Mouse (Mus musculus): ENCODE measurements at regions not wholly inside any gene's neighbourhood (a gene's known extent, or its start where the extent isn't known, plus 50 kb on each side); places are given as distances from the start of the nearest gene placed in this dataset.
A peak's percentile ranks its signal among the peaks of the same experiment; 100 is the strongest.

DNA sequence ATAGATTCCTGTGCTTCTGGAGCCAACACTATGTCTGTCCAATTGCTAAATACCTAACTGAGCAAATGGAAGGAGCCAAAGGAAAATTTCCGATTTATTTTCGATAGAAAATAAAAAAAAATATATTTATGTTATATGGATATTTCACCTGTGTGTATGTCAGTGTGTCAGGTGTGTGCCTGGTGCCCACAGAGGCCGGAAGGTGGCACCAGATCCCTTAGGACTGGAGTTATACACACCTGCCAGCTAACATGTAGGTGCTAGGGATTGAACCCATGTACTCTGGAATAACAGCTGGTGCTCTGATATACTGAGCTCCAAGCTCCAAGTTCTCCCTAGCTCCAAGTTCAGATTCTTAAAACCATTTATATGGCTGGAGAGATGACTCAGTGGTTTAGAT lies 79.0 kb downstream of the Mfsd1 start:
- H3K27me3 ChIP-seq (replicated peaks) = no peaks in the 10 kb centered on the region
- no peak for ATAC-seq (ENCODE audit: low FRiP score)
- WGBS = 90% methylated on average over 3 of the region's 3 CpGs
- no peak overlapping the region for H3K27ac ChIP-seq (replicated peaks)
- no peaks in the 10 kb centered on the region for H3K36me3 ChIP-seq
- no peak overlapping the region for H3K9ac ChIP-seq (replicated peaks)
- H3K4me3 ChIP-seq (replicated peaks) = no peak overlapping the region
- H3K4me1 ChIP-seq = no peaks in the 10 kb centered on the region
- no peaks in the 10 kb centered on the region for H3K9me3 ChIP-seq (replicated peaks)
- no peak overlapping the region for H3K4me2 ChIP-seq

DNA sequence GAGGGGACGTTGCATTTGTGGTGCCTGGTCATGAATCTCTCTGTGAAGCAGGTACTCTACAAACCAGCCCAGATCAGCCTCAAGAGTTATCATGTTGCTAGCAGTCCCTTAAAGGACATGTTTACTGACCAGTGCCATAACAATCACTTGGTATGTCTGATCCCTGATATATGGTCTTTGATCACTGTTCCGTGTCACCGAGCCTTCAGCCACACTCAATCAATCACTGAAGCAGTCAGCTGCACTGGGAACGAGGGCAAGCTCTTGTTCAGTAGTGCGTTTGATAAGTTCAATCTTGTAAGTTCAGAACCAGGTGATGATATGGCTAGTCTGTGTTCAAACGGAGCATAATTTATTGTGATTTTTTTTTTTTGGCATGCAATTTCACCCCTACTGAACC lies 126.8 kb downstream of the Mfsd1 start:
- Histone ChIP-seq H3K9me3 (replicated peaks) (no peaks in the 10 kb centered on the region), H3K4me1 (no peaks in the 10 kb centered on the region), H3K9ac (replicated peaks) (no peak overlapping the region), H3K36me3 (no peaks in the 10 kb centered on the region), H3K27me3 (replicated peaks) (no peaks in the 10 kb centered on the region), H3K4me2 (no peak overlapping the region), H3K4me3 (replicated peaks) (no peak overlapping the region), H3K27ac (replicated peaks) (no peak overlapping the region)
- WGBS = 52% methylated on average over 6 of the region's 6 CpGs
- no peak for ATAC-seq (ENCODE audit: low FRiP score)

DNA sequence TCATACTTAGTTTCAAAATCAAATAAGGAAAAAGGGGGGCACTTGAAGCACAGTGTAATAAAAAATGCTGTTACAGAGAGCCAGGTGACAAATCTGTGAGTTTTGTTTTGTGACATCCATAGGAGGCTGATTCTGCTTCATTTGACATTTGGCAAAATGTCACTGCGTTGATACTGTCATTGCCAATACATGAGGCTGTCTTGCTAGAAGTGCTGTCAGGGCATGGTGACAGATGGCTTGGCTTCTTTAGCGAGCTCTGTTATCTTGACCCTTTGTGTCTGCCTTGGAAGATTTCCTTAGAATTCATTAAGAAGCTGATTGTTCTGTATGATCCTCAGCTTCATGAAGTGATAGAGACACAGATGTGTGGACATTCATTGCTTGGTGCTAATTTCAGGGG lies 129.2 kb downstream of the Mfsd1 start:
- H3K4me3 ChIP-seq (replicated peaks) = no peak overlapping the region
- H3K4me1 ChIP-seq = no peaks in the 10 kb centered on the region
- no peaks in the 10 kb centered on the region for H3K36me3 ChIP-seq
- H3K27me3 ChIP-seq (replicated peaks) = no peaks in the 10 kb centered on the region
- no peak overlapping the region for H3K9ac ChIP-seq (replicated peaks)
- H3K4me2 ChIP-seq = no peak overlapping the region
- no peak overlapping the region for H3K27ac ChIP-seq (replicated peaks)
- H3K9me3 ChIP-seq (replicated peaks) = no peaks in the 10 kb centered on the region
- 78% methylated on average over 2 of the region's 2 CpGs for WGBS
- ATAC-seq (ENCODE audit: low FRiP score) = no peak

DNA sequence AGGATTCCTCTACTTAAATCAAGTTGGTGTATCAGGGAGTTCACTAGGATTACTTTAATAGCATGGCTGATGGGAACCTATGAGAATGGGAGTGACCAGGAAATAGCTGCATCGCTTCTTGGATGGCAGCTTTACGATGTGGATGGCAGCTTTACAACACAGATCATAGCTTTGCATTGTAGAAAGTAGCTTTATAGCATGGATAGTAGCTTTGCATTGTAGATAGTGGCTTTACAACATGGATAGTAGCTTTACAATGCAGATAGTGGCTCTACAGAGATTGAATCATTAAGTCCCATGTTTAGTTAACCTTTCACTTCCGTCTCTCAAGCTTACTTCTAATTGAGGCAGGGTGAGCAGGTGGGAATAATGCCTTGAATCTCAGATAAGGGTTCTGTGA lies 149.4 kb downstream of the Mfsd1 start:
- Histone ChIP-seq H3K9me3 (replicated peaks) (no peaks in the 10 kb centered on the region), H3K36me3 (no peaks in the 10 kb centered on the region), H3K9ac (replicated peaks) (no peak overlapping the region), H3K27me3 (replicated peaks) (no peaks in the 10 kb centered on the region), H3K4me3 (replicated peaks) (no peak overlapping the region), H3K27ac (replicated peaks) (no peak overlapping the region), H3K4me2 (no peak overlapping the region), H3K4me1 (no peaks in the 10 kb centered on the region; the same call in 1 of the 2 replicates)
- no peak for ATAC-seq (ENCODE audit: low FRiP score)
- WGBS = 42% methylated on average over 3 of the region's 3 CpGs

DNA sequence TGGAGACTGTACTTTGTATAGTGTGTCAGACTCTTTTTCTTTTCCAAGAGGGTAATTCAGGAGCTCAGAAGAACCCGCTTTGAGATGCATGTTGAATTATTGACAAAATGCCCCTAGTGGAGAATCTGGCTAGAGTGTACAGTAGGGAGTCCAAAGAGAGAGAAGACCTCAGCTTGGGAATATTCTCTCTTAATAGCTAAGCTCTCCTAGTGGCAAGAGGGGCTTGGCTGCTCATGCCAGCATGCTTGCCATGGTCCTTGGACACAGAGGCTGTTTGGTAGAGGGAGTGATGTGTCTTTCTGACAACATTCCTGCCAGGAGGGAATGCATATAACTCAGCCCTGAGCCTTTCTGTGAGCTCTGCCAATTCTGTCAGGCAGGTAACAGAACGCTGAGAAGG lies 150.3 kb downstream of the Mfsd1 start:
- 62% methylated on average over 2 of the region's 2 CpGs for WGBS
- H3K27me3 ChIP-seq (replicated peaks) = no peaks in the 10 kb centered on the region
- ATAC-seq (ENCODE audit: low FRiP score) = no peak; the same call in 1 of the 2 replicates
- no peaks in the 10 kb centered on the region for H3K9me3 ChIP-seq (replicated peaks)
- no peak overlapping the region for H3K27ac ChIP-seq (replicated peaks)
- H3K4me1 ChIP-seq = no peaks in the 10 kb centered on the region; the same call in 1 of the 2 replicates
- H3K9ac ChIP-seq (replicated peaks) = no peak overlapping the region
- H3K4me2 ChIP-seq = no peak overlapping the region
- H3K4me3 ChIP-seq (replicated peaks) = no peak overlapping the region
- no peaks in the 10 kb centered on the region for H3K36me3 ChIP-seq

DNA sequence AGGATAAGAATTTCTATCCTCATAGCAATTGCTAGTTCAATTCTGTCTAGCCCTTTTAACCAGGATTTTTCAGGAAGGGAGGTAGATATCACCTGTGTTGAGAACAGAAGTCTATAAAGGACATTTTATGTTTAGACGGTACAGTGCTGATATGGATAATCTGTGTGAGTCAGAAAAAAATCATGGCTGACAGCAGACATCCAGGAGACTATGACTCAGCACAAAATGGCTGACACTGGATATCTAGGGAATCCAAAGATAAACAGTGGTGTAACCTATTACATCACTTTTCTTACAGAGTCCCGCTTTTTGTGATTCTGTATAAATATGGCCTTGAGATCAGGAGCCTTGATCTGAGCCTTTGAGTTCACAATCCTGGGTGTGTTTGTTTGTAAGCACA lies 137.8 kb upstream of the Iqcj start:
- Histone ChIP-seq H3K4me1 (no peaks in the 10 kb centered on the region), H3K4me3 (replicated peaks) (no peak overlapping the region), H3K27me3 (replicated peaks) (no peaks in the 10 kb centered on the region), H3K9ac (replicated peaks) (no peak overlapping the region), H3K9me3 (replicated peaks) (no peaks in the 10 kb centered on the region), H3K4me2 (no peak overlapping the region), H3K27ac (replicated peaks) (no peak overlapping the region), H3K36me3 (no peaks in the 10 kb centered on the region)
- no peak for ATAC-seq (ENCODE audit: low FRiP score)
- WGBS = 83% methylated on average over 2 of the region's 2 CpGs

DNA sequence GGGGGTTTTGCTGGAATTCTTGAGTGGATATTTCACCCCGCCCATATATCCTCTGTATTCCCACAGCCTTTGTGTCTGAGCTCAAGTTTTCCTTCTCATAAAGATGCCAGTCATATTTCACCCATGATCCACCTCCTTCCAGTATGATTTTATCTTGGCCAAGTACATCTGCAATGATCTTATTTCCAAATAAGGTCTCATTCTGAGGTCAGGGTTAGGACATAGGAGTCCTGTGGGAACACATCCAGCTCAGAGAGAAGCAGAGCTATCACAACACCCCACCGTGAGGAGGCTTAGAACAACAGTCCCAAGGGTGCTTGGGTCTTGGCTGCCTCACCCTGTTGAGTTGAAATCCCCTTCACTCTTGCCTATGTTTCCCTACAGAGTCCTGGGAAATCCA lies 123.4 kb upstream of the Iqcj start:
- 73% methylated on average over 2 of the region's 2 CpGs for WGBS

DNA sequence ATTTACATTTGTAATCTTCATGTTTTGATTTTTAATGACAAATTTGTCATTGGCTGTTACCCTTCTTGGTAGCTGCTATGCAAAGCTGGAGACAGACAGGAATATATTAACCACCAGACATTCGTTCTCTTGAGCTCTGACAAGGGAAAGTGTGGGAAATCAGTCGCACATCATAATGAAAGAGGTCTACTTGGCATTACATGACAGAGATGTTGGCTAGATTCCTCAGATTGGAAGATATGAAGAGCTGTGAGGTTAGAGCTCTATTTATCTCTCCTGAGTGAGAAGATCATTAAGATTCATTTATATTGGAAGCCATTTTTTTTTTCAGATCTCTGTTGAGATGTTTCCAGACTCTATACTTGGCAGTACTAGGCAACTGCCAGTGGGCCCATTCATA lies 118.6 kb upstream of the Iqcj start:
- no peaks in the 10 kb centered on the region for H3K27me3 ChIP-seq (replicated peaks)
- WGBS = 77% methylated on average over 2 of the region's 2 CpGs

More for the DNA sequence above, 123.4 kb upstream of the Iqcj start:
- Histone ChIP-seq H3K27ac (replicated peaks) (no peak overlapping the region), H3K4me3 (replicated peaks) (no peak overlapping the region), H3K4me2 (no peak overlapping the region), H3K4me1 (no peaks in the 10 kb centered on the region), H3K9ac (replicated peaks) (no peak overlapping the region), H3K9me3 (replicated peaks) (no peaks in the 10 kb centered on the region), H3K36me3 (no peaks in the 10 kb centered on the region), H3K27me3 (replicated peaks) (no peaks in the 10 kb centered on the region)
- no peak for ATAC-seq (ENCODE audit: low FRiP score)

DNA sequence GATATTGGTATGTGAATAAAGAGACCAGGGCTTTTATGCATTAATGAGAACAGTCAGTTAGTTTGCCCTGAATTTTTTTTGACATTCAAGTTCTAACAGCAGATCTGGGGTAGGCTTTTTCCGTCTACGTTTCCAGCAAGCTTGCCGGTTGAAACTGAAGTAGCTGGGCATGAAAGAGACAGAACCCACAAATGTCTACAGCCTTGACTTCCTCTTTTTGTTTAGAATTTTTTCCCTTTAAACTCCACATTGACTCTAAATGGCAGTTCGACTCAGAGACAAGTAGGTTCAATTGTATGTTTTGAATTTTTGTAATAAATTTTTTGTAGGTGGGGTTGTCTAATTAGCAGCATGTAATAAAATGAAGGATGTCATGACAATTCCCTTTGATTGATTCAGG lies 109.8 kb upstream of the Iqcj start:
- WGBS = 87% methylated on average over 4 of the region's 4 CpGs
- ATAC-seq (ENCODE audit: low FRiP score) = no peak

More for the DNA sequence above, 118.6 kb upstream of the Iqcj start:
- H3K27ac ChIP-seq (replicated peaks) = no peak overlapping the region
- H3K4me3 ChIP-seq (replicated peaks) = no peak overlapping the region
- H3K36me3 ChIP-seq = no peaks in the 10 kb centered on the region
- ATAC-seq (ENCODE audit: low FRiP score) = no peak
- no peaks in the 10 kb centered on the region for H3K4me1 ChIP-seq
- no peak overlapping the region for H3K4me2 ChIP-seq
- no peaks in the 10 kb centered on the region for H3K9me3 ChIP-seq (replicated peaks)
- H3K9ac ChIP-seq (replicated peaks) = no peak overlapping the region

DNA sequence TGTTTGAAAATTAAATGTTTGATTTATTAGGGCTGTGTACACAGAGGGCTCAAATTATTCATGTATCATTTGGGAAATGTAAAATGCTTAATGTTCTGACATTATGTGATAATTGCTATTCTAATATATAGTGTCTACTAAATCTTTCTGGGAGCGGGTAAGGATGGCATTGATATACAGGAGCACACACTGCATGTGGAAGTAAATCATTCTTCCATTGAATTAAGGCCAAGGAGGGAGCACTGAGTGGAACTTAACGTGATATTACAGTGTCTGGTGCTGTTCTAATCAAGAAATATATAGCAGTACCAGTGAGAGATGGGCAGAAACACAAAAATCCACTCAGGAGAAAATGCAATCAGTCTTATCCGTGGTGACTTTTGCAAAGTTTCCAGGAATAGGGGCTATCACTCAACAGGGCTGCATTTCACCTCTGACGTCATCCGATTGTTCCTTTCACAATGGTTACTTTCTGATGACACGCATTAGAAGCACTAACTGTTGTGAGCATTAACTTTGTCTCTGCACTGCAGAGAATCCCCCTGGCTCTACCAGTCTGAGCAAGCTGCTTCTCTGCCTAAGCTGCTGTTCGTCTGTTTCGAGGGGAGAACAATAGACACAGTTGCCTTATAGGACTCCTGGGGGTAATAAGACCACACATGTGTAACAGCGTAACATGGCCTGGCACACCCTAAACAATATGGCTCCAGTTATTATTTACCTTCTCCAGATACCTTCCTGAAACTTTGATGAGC lies 85.0 kb upstream of the Iqcj start:
- Histone ChIP-seq H3K27ac (replicated peaks) (no peak overlapping the region), H3K4me2 (no peak overlapping the region), H3K36me3 (no peaks in the 10 kb centered on the region), H3K27me3 (replicated peaks) (no peaks in the 10 kb centered on the region), H3K4me3 (replicated peaks) (no peak overlapping the region), H3K4me1 (peaks cover 6% of the 10 kb centered on the region), H3K9ac (replicated peaks) (no peak overlapping the region), H3K9me3 (replicated peaks) (no peaks in the 10 kb centered on the region)
- 33% methylated on average over 9 of the region's 9 CpGs for WGBS
- ATAC-seq (ENCODE audit: low FRiP score) = peak; percentile 87

More for the DNA sequence above, 109.8 kb upstream of the Iqcj start:
- no peaks in the 10 kb centered on the region for H3K4me1 ChIP-seq
- H3K4me2 ChIP-seq = no peak overlapping the region
- no peak overlapping the region for H3K27ac ChIP-seq (replicated peaks)
- H3K27me3 ChIP-seq (replicated peaks) = no peaks in the 10 kb centered on the region
- no peak overlapping the region for H3K9ac ChIP-seq (replicated peaks)
- H3K9me3 ChIP-seq (replicated peaks) = no peaks in the 10 kb centered on the region
- H3K4me3 ChIP-seq (replicated peaks) = no peak overlapping the region
- H3K36me3 ChIP-seq = no peaks in the 10 kb centered on the region

DNA sequence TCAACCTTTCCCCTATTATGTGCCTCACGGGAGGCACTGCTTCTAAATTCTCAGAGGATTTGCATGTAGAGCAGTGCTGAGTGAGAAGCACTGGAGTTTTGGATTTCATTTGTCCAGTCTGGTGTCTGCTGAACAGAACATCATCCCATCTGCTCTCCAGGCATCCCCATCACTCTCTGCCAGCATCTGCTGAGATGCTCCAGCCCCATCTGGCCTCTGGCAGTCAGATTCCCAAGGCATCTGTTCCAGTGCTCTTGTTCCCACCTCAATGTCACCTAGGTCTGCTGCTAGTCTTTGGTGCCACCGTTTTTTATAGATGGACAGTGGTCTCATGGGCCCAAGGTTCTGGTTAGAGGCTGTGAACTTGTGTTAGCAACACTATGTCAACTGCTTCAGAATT lies 63.9 kb upstream of the Iqcj start:
- Histone ChIP-seq H3K4me3 (replicated peaks) (no peak overlapping the region), H3K27me3 (replicated peaks) (no peaks in the 10 kb centered on the region), H3K4me1 (no peaks in the 10 kb centered on the region), H3K36me3 (no peaks in the 10 kb centered on the region), H3K9me3 (replicated peaks) (0 out of 2 replicates have a peak, but pooled peaks cover 4% of the 10 kb centered on the region), H3K27ac (replicated peaks) (no peak overlapping the region), H3K9ac (replicated peaks) (no peak overlapping the region), H3K4me2 (no peak overlapping the region)
- no peak for ATAC-seq (ENCODE audit: low FRiP score)
- WGBS = 82% methylated on average over 2 of the region's 2 CpGs

DNA sequence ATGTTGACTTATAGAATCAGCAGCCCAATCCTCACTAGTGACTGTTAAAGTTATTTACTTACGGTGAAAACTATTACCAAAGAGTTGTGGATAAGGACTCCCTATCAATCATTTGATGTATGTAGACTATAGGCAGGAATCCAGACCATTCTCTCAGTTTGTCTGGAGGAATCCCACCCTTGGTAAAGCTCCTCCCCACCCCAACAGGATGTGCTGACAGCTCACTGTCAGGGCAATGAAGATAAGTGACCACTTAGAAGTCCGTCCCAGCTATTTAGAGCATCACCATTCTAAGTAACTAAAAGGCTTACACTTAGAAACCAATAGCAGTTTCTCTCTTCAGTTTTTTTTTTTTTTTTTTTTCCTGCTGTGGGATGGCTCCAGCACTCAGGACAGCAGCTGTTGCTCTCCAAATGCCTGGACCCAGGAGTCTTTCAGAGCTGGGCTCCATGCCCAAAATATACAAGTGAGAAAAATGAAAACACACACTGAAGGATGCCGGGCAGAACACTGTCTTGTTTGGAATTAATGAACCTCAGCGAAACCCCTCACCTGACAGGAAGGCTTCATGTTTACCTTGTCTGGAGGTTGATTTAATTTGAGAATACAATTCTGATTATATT lies 58.9 kb upstream of the Iqcj start:
- 59% methylated on average over 4 of the region's 4 CpGs for WGBS
- Histone ChIP-seq H3K9ac (replicated peaks) (no peak overlapping the region), H3K36me3 (no peaks in the 10 kb centered on the region), H3K27me3 (replicated peaks) (no peaks in the 10 kb centered on the region), H3K9me3 (replicated peaks) (no peaks in the 10 kb centered on the region), H3K4me1 (no peaks in the 10 kb centered on the region), H3K4me3 (replicated peaks) (no peak overlapping the region), H3K27ac (replicated peaks) (no peak overlapping the region), H3K4me2 (no peak overlapping the region)
- no peak for ATAC-seq (ENCODE audit: low FRiP score)

Measured in neural tube, embryonic 15.5 days (tissue).